Mouse (Mus musculus) lung, adult 2 months (tissue): ENCODE measurements at regions not wholly inside any gene's neighbourhood (a gene's known extent, or its start where the extent isn't known, plus 50 kb on each side); places are given as distances from the start of the nearest gene placed in this dataset.

ENCODE experiments used
- CTCF ChIP-seq: fragments of 200-500 bp; IDR thresholded peaks from 2 replicates; pipeline ENCODE4 v1.5.1; 2011; ENCODE audit warnings: mild to moderate bottlenecking, low read length, control low read depth; ENCODE audit not compliant: insufficient read depth
- POLR2A ChIP-seq: fragments of 200-500 bp; IDR thresholded peaks from 2 replicates; pipeline ENCODE4 v1.6.1; 2011; ENCODE audit warnings: low read depth, mild to moderate bottlenecking, control low read depth, low read length, borderline replicate concordance; ENCODE audit errors: extremely low read depth

- TF ChIP-seq CTCF: no peak
- no peak for TF ChIP-seq POLR2A
These were observed 194.9 kb upstream of the Klf6 start for GRCm38 (mm10) chr13:5666235-5667007.
